In the genomic region with DNA sequence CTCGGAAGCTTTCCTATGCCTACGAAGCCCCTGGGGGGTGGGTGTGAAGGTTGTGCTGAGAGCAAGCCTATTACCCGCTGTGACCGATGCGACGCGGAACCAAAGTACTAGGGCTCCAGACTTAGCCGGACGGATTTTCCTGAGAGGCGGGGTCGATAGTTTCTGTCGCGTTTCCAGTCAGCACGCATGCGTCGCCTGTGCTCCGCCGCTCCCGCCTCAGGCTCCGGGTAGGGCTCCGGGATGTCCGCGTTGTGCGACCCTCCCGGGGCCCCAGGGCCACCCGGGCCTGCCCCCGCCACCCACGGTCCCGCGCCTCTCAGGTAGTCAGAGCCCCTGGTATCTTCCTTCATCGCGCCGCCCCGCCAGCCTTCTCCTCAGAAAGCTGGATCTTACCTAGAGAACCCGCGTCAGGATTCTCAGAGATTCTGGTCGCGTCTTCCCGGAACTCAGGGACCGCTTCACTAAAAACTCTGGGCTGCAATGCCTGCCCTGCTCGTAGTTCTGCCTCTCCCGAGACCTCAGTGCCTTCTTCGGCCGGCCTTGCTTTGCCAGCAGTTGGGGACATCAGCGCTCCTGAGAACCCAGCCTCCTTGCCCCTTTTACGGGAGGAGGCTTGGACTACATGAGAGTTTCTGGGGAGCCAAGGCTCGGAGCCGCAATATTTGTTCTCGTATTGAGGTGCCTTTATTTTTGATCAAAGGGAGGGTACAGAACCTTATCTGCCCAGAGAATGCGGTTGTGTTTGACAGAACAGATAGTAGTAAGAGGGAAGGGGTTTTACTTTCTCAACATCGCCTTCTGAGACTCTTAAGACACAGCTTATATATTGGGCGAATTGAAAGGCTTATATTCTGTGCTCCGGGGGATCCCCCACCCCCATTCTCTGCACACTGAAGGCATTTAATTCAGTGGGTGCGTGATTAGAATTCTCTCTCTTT, we compare ENCODE assay signal across 8 mouse cellular contexts. TPM values are rescaled to one million over a fixed set of nuclear protein-coding genes. Genes with fewer than 3 reads are reported as not detected.
DNase-seq lines count a peak whose midpoint lies in the region; ATAC-seq and TF ChIP-seq lines count a peak whose summit lies in the region.

A gene (plus strand): TSS at position 177 of the 938 bp plus-strand sequence.

- H3K9me3 ChIP-seq in lung, embryonic 15.5 days = no peaks in the 10 kb centered on the region

- peak within 1 kb of the TSS; percentile 97 for H3K4me3 ChIP-seq in cerebellum, adult 2 months (replicated peaks; ENCODE audit: insufficient read depth, low read depth, low read length)
- H3K4me3 ChIP-seq in lung, embryonic 15.5 days = peak within 1 kb of the TSS; percentile 78
- H3K4me3 ChIP-seq in olfactory bulb, adult 2 months (ENCODE audit: insufficient read depth, low read depth, low read length) = peak within 1 kb of the TSS; percentile 93

- no peak for TF ChIP-seq CTCF in cerebellum, adult 2 months (IDR thresholded peaks at IDR 0.05; ENCODE audit: borderline replicate concordance, insufficient read depth, low read depth, low read length)
- no peak for TF ChIP-seq CTCF in olfactory bulb, adult 2 months (IDR thresholded peaks at IDR 0.05; ENCODE audit: insufficient read depth, low read depth, low read length)

- peaks cover 24% of the 10 kb centered on the region for H3K36me3 ChIP-seq in lung, embryonic 15.5 days

- peak within 1 kb of the TSS; percentile 67 for H3K27ac ChIP-seq in cerebellum, adult 2 months (ENCODE audit: insufficient read depth, low read length)
- peak within 1 kb of the TSS; percentile 81 for H3K27ac ChIP-seq in lung, embryonic 15.5 days
- H3K27ac ChIP-seq in olfactory bulb, adult 2 months (ENCODE audit: insufficient read depth, low read depth, low read length) = no peak within 1 kb of the TSS

- WGBS in cerebellum, adult 2 months = 2% methylated on average over 54 of the region's 54 CpGs
- WGBS in lung, embryonic 15.5 days = under 1% methylated on average over 54 of the region's 54 CpGs
- under 1% methylated on average over 54 of the region's 54 CpGs for WGBS in olfactory bulb, adult 2 months

- peak within 1 kb of the TSS; percentile 69 for H3K9ac ChIP-seq in lung, embryonic 15.5 days

- peak; percentile 86 for TF ChIP-seq POLR2A in cerebellum, adult 2 months (IDR thresholded peaks at IDR 0.05; ENCODE audit: borderline replicate concordance, insufficient read depth, low read length)
- TF ChIP-seq POLR2A in olfactory bulb, adult 2 months (IDR thresholded peaks at IDR 0.05; ENCODE audit: insufficient read depth, low read depth, low read length) = peak; percentile 91

- H3K27me3 ChIP-seq in cerebellum, adult 2 months (ENCODE audit: control insufficient read depth, insufficient read depth, low read length) = no peaks in the 10 kb centered on the region
- H3K27me3 ChIP-seq in lung, embryonic 15.5 days = no peaks in the 10 kb centered on the region

- peak within 1 kb of the TSS; percentile 70 for H3K4me2 ChIP-seq in lung, embryonic 15.5 days

- DNase-seq in MEL-GATA-1-ER (ENCODE audit: extremely low read depth, low read depth) = peak; percentile 85
- DNase-seq in cerebellum, adult 2 months = peak; percentile 85 to 90
- peak; percentile 83 for DNase-seq in forelimb bud, embryonic 11.5 days (ENCODE audit: low read depth, low spot score)
- peak; percentile 90 for DNase-seq in heart, postnatal 4 days
- peak; percentile 74 to 86 for DNase-seq in layer of hippocampus, adult 8-10 months (ENCODE audit: low spot score in 2 of 2)
- peak; percentile 68 to 79 for DNase-seq in thymus, adult 18-20 months

- ATAC-seq in lung, embryonic 15.5 days (ENCODE audit: borderline replicate concordance, extremely low read depth, low FRiP score, low TSS enrichment) = peak; percentile 37

- peaks cover 4% of the 10 kb centered on the region; the same call in 1 of the 2 replicates for H3K4me1 ChIP-seq in cerebellum, adult 2 months (ENCODE audit: control insufficient read depth, insufficient read depth, low read length)
- peaks cover 32% of the 10 kb centered on the region for H3K4me1 ChIP-seq in lung, embryonic 15.5 days
- peaks cover 9% of the 10 kb centered on the region for H3K4me1 ChIP-seq in olfactory bulb, adult 2 months (ENCODE audit: control insufficient read depth, insufficient read depth, low read length)

RNA-seq across cellular contexts. Expression of the gene that starts here (rescaled TPM):
- 17.7 and 18.0 TPM in 2 replicates for polyA plus RNA-seq in cerebellum, adult 2 months (2012; rRNA removed)
- total RNA-seq in heart, postnatal 4 days (2021) = 10 to 100 TPM; 16.3 to 17.1 TPM
- 10 to 100 TPM; 24.0 to 26.1 (median 24.4) TPM for total RNA-seq in layer of hippocampus, adult 8-10 months (2022)
- polyA plus RNA-seq in lung, embryonic 15.5 days (2015; fragmentation: Nextera tagmentation; extraction: Ambion mirVana) = 45.8 and 50.1 TPM in 2 replicates
- polyA plus RNA-seq in olfactory bulb, adult 2 months (2012; ENCODE audit: insufficient read depth, insufficient read length, low replicate concordance, missing spikeins) = not detected in 2 replicates

Comparison
In these comparisons a context has a peak if more than half of its experiments do, and no peak if none do; other contexts are left out.
1. RNA of the gene that starts here (polyA plus RNA-seq): 45.8 to 50.1 TPM in lung, embryonic 15.5 days and 17.7 to 18.0 TPM in cerebellum, adult 2 months; not detected in olfactory bulb, adult 2 months; every median in the first group is over 10 times any median in the second.
2. Peak in every context shown above with its lines, with median percentiles within 50 percentile points of each other: DNase-seq and H3K4me3 ChIP-seq.